Mouse (Mus musculus): ENCODE results near the gene H2bfm. TPM values are rescaled to one million over a fixed set of nuclear protein-coding genes. Genes with fewer than 3 reads are reported as not detected.
"Not testable (repeated sequence)": the region's sequence is repeated elsewhere in the genome, so short reads cannot be mapped to it uniquely, and the experiment has no call there.

Gene H2bfm
- total RNA-seq (2021), result not detected
- long read RNA-seq, experiment 1, result 0 reads
- long read RNA-seq, experiment 2, result 0 reads

DNA sequence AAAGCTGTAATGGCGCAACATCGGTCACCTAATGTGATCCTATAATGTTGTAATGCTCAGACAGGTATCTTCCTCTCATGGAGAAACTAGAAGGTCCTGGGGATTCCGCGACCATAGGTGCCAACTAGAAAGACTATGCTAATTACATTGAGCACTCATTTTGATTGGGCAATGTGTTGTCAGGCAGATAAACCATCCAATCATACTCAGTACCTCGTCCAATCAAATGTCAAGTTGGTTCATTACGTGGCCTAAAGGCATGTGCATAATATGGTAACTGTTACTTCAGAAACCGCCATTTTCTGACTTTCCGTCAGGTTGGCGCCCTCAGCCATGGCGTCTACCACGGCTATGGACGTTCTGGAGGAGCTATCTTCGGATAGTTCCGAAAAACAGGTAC lies at the start of gene H2bfm:
TSS of gene H2bfm (plus strand) at position 295 of the 400 bp plus-strand sequence.
- no peak for DNase-seq (ENCODE audit: low spot score in 2 of 2)

GRCm38 (mm10) chrX:136895757-136896156 lies 31.4 kb upstream of the H2bfm start:
- no peak for DNase-seq (ENCODE audit: low spot score in 2 of 2)

DNA sequence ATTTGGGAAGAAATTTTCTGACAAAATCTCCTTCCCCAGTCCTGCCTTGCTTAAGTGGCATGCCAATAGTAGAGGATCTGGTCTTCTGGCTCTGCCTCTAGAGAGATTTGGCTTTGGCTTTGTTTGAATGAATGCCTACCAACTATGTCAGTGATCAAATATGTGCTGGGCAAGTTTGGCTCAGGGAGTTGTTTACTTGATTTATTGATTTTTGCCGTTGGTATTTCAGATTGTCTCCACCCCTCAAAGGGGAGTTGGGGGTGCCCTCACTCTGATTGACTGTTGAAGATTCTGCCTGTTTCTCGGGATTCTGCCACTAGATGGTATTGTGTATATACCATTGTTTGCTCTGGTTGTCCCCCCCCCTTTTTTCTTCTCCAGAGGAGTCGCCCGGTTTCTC lies 22.8 kb upstream of the H2bfm start:
- no peak for DNase-seq (ENCODE audit: low spot score in 2 of 2)

GRCm38 (mm10) chrX:136925863-136926262 lies 1.3 kb upstream of the H2bfm start:
- no peak for DNase-seq (ENCODE audit: low spot score in 2 of 2)

DNA sequence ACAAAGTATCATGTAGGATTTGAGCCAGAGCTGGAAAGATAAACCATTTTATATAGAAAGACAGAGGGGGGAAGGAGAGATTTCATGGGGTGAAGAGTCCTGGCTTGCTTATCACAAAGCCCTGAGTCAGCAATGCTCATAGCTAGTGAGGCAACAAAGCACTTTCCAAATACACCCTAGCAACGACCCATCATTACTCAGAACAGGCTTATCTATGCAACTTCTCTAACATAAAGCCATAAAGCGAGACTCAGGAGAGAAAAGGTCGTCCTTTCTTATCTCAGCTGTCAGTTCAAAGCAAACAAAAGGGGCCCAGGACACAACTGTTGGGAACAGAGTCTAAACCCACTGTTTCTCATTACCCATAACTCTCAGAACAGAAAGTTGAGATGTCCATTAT lies 10.9 kb downstream of the H2bfm start:
- no peak for DNase-seq (ENCODE audit: low spot score in 2 of 2)

DNA sequence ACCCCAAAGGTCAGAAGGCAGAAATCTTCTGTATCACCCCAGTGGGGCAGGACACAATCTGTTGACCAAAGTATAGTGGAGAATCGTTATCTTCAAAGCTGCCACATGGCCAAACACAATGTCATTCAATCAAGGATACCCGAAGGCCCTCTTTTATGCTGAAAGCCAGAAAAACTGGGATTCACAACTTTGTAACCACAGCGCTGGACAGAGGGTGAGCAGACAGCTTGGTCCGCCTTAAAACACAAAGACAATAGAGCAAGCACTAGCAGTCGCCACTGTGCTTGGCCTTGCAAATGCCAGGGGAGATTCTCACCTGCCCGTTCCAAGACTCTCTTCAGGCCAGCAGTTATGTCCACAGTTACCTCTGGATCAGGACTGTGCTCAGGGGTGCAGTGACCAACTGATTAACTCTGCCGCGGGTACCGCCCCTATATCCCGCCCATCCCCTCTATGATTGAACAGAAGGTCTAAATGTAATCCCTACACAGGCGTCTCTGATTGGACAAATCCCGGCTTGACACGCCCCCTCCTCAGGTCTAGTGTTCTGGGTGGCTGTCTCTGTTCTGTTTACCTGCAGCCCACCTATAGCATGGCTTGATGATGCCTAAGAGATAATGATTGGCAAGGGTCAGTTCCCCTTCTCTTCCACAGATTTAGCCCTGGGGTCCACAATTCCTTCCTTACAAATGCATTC lies 30.6 kb downstream of the H2bfm start:
- DNase-seq (ENCODE audit: low spot score in 2 of 2), result peak in 1 of 2 experiments; percentile 21

GRCm38 (mm10) chrX:136958300-136958699 lies 31.2 kb downstream of the H2bfm start:
- DNase-seq (ENCODE audit: low spot score in 2 of 2), result not testable (repeated sequence)

DNA sequence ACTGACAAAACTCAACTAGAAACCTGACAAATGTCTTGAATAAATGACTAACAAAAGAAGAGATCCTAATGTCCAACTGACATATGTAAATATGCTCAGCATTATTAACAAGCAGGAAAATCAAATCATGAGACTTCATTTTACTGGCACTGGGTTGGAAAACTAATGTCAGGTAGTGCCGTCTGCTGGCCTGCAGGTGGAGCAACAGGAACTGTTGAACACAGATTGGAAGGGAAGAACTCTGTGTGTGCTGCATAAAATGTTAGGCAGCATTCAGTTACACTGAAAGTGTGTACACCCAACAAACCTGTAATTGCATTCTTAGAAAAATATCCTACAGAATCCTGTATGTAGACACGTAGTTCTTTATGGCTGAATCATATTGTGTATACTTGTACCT lies 32.6 kb downstream of the H2bfm start:
- no peak for DNase-seq (ENCODE audit: low spot score in 2 of 2)

DNA sequence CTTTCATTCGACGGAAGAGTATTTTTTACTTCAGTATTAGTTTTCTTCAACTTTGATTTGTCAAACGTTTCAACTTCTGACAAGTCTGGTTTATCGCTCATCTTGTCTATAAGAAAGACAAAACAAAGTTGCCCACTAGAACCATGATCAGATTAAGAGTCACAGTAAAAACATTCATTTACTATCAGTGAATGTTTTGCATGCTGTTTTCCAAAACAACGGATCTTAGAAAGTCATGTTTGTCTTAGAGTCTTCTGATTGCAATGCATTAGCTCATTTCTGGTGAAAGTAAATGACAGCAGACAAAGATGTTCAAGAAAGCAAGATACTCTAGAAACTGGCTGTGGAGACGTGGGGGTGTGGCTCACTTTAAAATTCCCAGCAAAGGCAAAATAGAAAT lies 48.3 kb downstream of the H2bfm start, which contains the start of gene Tmsb15b2:
TSS of gene Tmsb15b2 (minus strand) at position 101 of the 400 bp plus-strand sequence.
- not testable (repeated sequence) for DNase-seq (ENCODE audit: low spot score in 2 of 2)

GRCm38 (mm10) chrX:136976424-136977084 lies 49.4 kb downstream of the H2bfm start, which contains the start of the genes Tmsb15l and Tmsb15b1:
TSS of gene Tmsb15l (minus strand) at chrX:136976869.
TSS of gene Tmsb15b1 (minus strand) at chrX:136976874.
- DNase-seq (ENCODE audit: low spot score in 2 of 2), result peak in 1 of 2 experiments; percentile 24

Other genes starting within 250 kb of the H2bfm start
- 10 to 100 TPM in 1 of 2 experiments, 1 to 10 TPM in 1; 8.3 to 10.8 TPM for gene Tceal1, start 219.3 kb upstream of the H2bfm start, total RNA-seq (2021)
- 100 to 1,000 TPM; 351 to 423 TPM for gene Morf4l2, start 183.6 kb upstream of the H2bfm start, total RNA-seq (2021)
- gene Glra4, start 147.2 kb upstream of the H2bfm start, total RNA-seq (2021), result not detected
- gene Plp1, start 104.7 kb upstream of the H2bfm start, total RNA-seq (2021), result 1 to 10 TPM; 3.5 to 4.0 TPM
- gene Rab9b, start 58.6 kb upstream of the H2bfm start, total RNA-seq (2021), result under 1 TPM; 0.36 to 0.67 TPM
- gene Tmsb15b2, start 48.2 kb downstream of the H2bfm start, total RNA-seq (2021), result 10 to 100 TPM; 11.7 to 24.1 TPM
- gene Tmsb15l, start 49.5 kb downstream of the H2bfm start, total RNA-seq (2021), result not detected
- gene Tmsb15b1, start 49.5 kb downstream of the H2bfm start, total RNA-seq (2021), result 1 to 10 TPM; 3.2 to 4.8 TPM
- gene Zcchc18, start 65.8 kb downstream of the H2bfm start, total RNA-seq (2021), result 10 to 100 TPM; 14.2 to 17.2 TPM
- 1 to 10 TPM; 5.7 to 6.2 TPM for gene Slc25a53, start 111.0 kb downstream of the H2bfm start, total RNA-seq (2021)
- 1 to 10 TPM; 4.8 to 5.0 TPM for gene Fam199x, start 122.3 kb downstream of the H2bfm start, total RNA-seq (2021)
- not detected for gene Esx1, start 194.8 kb downstream of the H2bfm start, total RNA-seq (2021)

All from adrenal gland, adult 18-20 months (tissue).